Mouse (Mus musculus): ENCODE measurements around the gene Irgc1.

- no peak for TF ChIP-seq POLR2A (IDR thresholded peaks at IDR 0.05; ENCODE audit: insufficient read depth, low read depth, low read length)
- no peak for TF ChIP-seq CTCF (IDR thresholded peaks at IDR 0.05)
- TF ChIP-seq EP300 (IDR thresholded peaks at IDR 0.05; ENCODE audit: insufficient read depth, low read depth, low read length) = no peak
Measured at GRCm38 (mm10) chr7:24437981-24438380, 14.1 kb downstream of the Irgc1 start.
